Mouse (Mus musculus) heart, postnatal 10 days (tissue): Measurements from ENCODE around the gene Optn. TPM values are rescaled to one million over a fixed set of nuclear protein-coding genes. Genes with fewer than 3 reads are reported as not detected.
A peak's percentile ranks its signal among the peaks of the same experiment; 100 is the strongest.

Experiments used
- DNase-seq, 2 experiments: peaks; one replicate each; pipeline ENCODE4 v3.0.0; 2021
- intact Hi-C: fragments of 180-260 bp; cut with DNase I; formaldehyde crosslinking; loops from one replicate; pipeline ENCODE4 v1.15.1; 2025
- total RNA-seq, 2 experiments: library from RNA; stranded (reverse); gene quantifications; 2 replicates each; pipeline ENCODE4 v1.2.3; 2021

Optn gene
- total RNA-seq, 2 experiments from 2014 or later: 42.1 to 42.2 TPM

DNA sequence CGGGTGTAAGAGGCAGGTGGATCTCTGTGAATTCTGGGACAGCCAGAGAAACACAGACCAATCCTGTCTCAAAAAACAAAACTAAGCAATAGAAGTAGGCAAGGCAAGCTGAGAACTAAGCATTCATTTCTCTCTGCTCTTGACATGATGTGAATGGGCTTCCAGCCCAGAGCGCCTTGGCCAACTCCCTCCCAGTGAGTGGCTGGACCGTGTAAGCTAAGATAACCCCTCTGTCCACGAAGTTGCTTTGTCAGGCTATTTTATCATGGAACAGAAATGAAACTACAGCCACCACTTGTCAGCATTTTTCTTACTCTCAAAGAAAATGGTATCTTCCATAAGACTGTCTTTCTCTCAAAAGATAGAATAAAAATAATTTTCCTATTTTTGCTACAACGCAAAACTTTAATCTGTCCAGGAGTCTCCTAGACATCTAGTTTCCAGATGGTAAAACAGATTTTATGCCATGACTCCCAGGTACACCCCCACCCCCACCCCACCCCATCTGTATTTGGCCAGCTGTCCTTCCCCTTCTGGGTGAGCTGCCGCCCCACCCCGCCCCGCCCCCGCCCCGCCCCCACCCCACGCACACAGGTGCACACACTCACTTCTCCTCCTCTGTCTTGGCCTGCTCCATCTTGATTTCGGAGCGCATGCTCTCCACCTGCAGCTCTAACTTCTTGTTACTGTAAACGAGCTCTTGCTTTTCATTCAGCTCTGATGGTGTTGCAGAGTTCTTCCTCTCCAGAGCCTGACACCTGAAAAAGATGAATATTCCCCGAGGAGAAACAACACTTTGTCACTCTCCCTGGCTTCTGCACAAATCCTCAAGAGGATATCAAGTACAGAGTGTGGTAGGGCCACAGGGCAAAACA lies 30.1 kb downstream of the Optn start:
- peak; percentile 56 to 58 for DNase-seq
- intact Hi-C loops: no loop called here

GRCm38 (mm10) chr2:5032665-5033064 lies 31.2 kb downstream of the Optn start:
- intact Hi-C loops: no loop called here
- no peak for DNase-seq

DNA sequence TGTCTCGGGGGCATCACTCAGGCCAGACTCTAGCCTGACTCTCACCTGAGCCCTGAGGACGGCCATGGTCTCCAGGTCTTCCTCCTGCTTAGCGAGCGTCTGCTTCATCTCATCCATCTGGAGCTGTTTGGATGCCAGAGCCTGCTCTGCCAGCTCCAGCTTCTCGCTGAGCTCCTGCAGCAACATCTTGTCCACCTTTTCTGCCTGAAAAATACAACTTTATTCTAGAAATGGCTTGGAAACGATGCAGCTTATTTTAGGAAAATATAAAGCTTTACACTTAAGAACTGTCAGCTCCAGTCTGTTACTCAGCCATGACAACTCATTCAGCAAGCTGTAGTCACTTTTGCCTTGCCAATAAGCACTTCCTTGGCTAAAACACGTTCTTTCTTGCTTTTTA lies 32.6 kb downstream of the Optn start:
- intact Hi-C loops: no loop called here
- no peak for DNase-seq

- no peak for DNase-seq
- intact Hi-C loops: no loop called here
These were observed 34.0 kb downstream of the Optn start for GRCm38 (mm10) chr2:5029808-5030207.

DNA sequence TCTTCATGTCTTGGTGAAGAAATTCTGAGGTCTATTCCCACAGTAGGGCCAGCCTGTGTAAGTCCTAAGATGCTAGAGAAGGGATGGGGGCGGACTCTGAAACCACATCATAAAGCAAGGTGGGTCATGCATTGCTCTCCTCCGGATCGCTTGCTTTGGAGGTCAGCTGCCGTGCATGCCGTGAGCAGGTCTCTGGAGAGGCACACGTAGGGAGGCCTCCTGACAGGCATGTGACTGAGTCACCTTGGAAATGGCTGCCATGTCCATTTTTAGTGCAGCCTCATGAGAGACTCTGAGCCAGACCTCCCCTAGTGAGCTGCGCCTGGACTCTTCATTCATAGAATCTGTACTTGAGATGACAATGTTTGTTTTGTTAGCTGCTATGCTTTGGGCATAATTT lies 35.8 kb downstream of the Optn start:
- intact Hi-C loops: no loop called here
- DNase-seq: peak in 1 of 2 experiments; percentile 37

GRCm38 (mm10) chr2:5027057-5027456 lies 36.8 kb downstream of the Optn start:
- DNase-seq: no peak
- intact Hi-C loops: no loop called here

DNA sequence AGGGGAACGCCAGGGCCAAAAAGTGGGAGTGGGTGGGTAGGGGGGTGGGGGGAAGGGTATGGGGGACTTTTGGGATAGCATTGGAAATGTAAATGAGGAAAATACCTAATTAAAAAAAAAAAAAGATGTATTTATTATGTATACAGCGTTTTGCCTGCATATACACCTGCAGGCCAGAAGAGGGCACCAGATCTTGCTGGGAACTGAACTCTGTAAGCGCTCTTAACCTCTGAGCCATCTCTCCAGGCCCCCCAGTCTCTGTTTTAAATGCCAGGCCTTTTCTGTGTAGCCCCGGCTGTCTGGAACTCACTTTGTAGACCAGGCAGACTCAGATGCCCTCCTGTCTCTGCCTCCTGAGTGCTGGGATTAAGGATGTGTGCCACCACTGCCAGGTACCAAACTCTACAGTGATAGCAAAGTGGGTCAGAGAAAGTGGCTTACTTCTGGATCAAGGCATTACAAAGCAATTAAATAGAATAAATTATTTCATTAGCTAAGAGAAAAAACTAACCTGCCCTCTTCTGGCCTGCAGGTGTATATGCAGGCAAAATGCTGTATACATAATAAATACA lies 38.6 kb downstream of the Optn start:
- intact Hi-C loops: loop anchor here (1.0 kb wide), 1 partner anchor 108 kb away; no protein-coding TSS in a partner anchor
- no peak for DNase-seq

DNA sequence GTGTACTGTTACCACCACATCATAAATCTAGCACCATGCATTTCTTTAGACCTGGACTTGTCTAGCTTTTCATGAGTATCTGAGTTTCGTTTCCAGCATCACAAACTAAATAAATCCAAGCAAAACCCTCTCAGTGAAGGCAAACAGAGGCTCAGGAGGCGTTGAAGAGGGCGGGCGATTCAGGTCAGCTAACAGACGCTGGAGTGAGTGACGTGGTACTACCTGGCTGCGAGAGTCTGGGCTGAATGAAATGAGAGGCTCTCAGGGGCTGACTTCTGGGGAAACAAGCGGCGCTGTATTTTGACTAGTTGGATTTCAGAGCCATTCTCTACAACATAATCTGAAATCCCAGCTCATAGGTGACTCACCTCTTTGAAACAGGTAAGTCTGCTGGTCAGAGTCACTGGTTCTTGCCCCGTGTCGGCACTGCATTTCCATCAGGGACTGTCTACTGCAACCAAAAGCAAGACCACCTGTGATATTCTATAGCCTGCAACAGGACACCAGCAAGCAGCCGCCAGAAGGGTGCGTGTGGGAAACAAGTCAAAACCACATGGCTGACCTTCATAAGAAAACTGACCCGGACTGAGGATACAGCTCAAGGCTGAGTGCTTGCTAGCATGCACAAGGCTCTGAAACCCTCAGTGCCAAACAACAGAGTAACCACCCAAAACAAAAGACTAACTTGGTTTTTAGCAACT lies 40.0 kb downstream of the Optn start:
- intact Hi-C loops: no loop called here
- no peak for DNase-seq

DNA sequence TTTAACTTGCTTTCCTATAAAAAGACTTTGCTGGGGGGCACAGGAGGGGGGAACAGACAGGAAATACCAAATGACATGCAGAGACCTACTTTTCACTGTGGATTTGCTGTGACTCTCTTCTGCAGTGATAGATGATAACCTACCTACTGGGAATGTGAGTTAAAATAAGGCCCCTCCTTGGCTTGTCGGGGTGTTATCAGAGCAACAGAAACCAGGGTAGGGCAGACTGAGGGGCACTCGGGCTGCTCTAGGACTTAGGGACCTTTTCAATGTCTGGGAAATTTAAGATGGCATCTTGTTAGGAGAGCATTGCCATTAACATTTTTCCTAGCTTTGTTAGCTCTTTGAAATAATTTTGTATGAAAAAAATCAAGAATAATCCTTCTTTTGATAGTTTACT lies 40.6 kb downstream of the Optn start:
- intact Hi-C loops: no loop called here
- DNase-seq: no peak

GRCm38 (mm10) chr2:5019708-5020107 lies 44.1 kb downstream of the Optn start:
- intact Hi-C loops: no loop called here
- DNase-seq: no peak

- DNase-seq: no peak
- intact Hi-C loops: no loop called here
These were observed 46.9 kb downstream of the Optn start for GRCm38 (mm10) chr2:5016922-5017321.

GRCm38 (mm10) chr2:5015527-5015926 lies 48.3 kb downstream of the Optn start:
- no peak for DNase-seq
- intact Hi-C loops: no loop called here

- DNase-seq: no peak
- intact Hi-C loops: loop anchor here (5.0 kb wide), 1 partner anchor 97 kb away; the partner anchor contains the start of gene Phyh
These were observed 49.2 kb downstream of the Optn start for GRCm38 (mm10) chr2:5014616-5015015.

GRCm38 (mm10) chr2:5012491-5013324 lies 51.1 kb downstream of the Optn start, which contains the start of gene Mcm10:
Mcm10 (minus strand) TSS chr2:5012791.
- intact Hi-C loops: loop anchor here (5.0 kb wide), 1 partner anchor 95 kb away; the partner anchor contains the start of gene Phyh
- peak; percentile 96 to 97 for DNase-seq

DNA sequence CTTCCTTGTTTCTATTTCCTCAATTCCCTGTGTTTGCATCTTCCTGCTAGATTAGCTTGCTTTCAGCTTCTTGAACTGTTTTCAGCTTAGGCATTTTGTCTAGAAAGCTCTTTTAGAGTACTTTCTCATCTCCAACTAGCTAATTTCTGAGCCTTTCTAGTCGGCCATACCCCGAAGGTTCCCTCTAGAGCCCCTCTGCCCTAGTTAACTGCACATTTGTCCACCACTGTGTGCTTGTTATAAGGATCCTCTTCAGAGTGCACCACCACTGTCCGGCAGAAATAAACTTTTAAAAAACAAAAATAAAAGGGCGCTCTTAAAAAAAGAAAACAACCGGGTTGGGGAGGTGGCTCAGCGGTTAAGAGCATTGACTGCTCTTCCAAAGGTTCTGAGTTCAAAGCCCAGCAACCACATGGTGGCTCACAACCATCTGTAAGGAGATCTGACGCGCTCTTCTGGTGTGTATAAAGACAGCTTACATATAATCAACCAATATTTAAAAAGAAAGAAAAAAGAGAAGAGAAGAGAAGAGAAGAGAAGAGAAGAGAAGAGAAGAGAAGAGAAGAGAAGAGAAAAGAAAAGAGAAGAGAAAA lies 51.9 kb downstream of the Optn start:
- DNase-seq: no peak
- intact Hi-C loops: loop anchor here (5.0 kb wide), 1 partner anchor 95 kb away; the partner anchor contains the start of gene Phyh

- intact Hi-C loops: no loop called here
These were observed 56.7 kb downstream of the Optn start for GRCm38 (mm10) chr2:5007107-5007506.

GRCm38 (mm10) chr2:5001266-5001665 lies 62.6 kb downstream of the Optn start:
- no peak for DNase-seq
- intact Hi-C loops: no loop called here

More at GRCm38 (mm10) chr2:5007107-5007506, 56.7 kb downstream of the Optn start:
- no peak for DNase-seq

DNA sequence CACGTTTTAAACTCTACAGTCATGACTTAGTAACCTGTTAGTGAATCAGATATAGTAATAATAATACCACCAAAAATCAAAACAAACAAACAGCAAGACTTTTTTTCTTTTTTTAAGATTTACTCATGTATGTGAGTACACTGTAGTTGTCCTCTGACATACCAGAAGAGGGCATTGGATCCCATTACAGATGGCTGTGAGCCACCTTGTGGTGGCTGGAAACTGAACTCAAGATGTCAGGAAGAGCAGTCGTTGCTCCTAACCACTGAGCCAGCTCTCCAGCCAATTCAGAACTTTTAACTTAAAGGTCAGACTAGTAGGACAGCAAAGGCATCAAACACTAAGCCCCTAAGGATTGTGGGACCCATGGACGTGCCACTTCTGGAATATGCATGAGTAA lies 64.9 kb downstream of the Optn start:
- intact Hi-C loops: loop anchor here (5.0 kb wide), 1 partner anchor 82 kb away; the partner anchor contains the start of gene Phyh
- no peak for DNase-seq

- no peak for DNase-seq
- intact Hi-C loops: loop anchor here (5.0 kb wide), 1 partner anchor 79 kb away; the partner anchor contains the start of gene Phyh
These were observed 67.4 kb downstream of the Optn start for GRCm38 (mm10) chr2:4996421-4996824.

GRCm38 (mm10) chr2:4995646-4996045 lies 68.2 kb downstream of the Optn start:
- intact Hi-C loops: loop anchor here (5.0 kb wide), 1 partner anchor 78 kb away; the partner anchor contains the start of gene Phyh
- DNase-seq: no peak
